In genomic region chr2:49676020-49676419, GRCm38 (mm10) we compare ENCODE assay signal across 25 mouse cellular contexts. TPM values are rescaled to one million over a fixed set of nuclear protein-coding genes. Genes with fewer than 3 reads are reported as not detected.
DNase-seq lines count a peak whose midpoint lies in the region; ATAC-seq and TF ChIP-seq lines count a peak whose summit lies in the region.
"Had no signal": no experiment of that assay in that cellular context is flagged by ENCODE, and none has a peak within 500 bp of the region (broad histone marks: within the 10 kb centered on the region; RNA-seq: fewer than 3 reads in every experiment).

No protein-coding gene starts in this region.

- 31% methylated on average over 12 of the region's 12 CpGs for WGBS in cerebellum, adult 2 months
- 87% methylated on average over 12 of the region's 12 CpGs for WGBS in intestine, embryonic 14.5 days
- 82% methylated on average over 12 of the region's 12 CpGs for WGBS in intestine, embryonic 15.5 days
- 70% methylated on average over 12 of the region's 12 CpGs for WGBS in midbrain, postnatal 0 days
- WGBS in midbrain, embryonic 13.5 days, result 85% methylated on average over 12 of the region's 12 CpGs

- peak; percentile 51 to 62 for DNase-seq in cerebellum, adult 2 months
- DNase-seq in cerebellum, adult 11 months, result no peak
- peak; percentile 28 for DNase-seq in intestine, embryonic 14.5 days (ENCODE audit: low spot score)
- no peak for DNase-seq in midbrain, postnatal 0 days (ENCODE audit: low spot score)
- DNase-seq in cerebellum, postnatal 36 days, result peak; percentile 49 to 51
- DNase-seq in adrenal gland, postnatal 25 days, result no peak
- DNase-seq: adrenal gland, postnatal 14 days; kidney, adult 11 months; kidney, postnatal 36 days; layer of hippocampus, postnatal 36 days; liver; lung, adult 2 months; lung, postnatal 10 days; retina, postnatal 1 day; right cerebral cortex, postnatal 14 days; thymus, postnatal 4 days had no signal

- no peak overlapping the region for H3K4me3 ChIP-seq in cerebellum, adult 2 months (replicated peaks; ENCODE audit: insufficient read depth, low read depth, low read length)
- H3K4me3 ChIP-seq in intestine, embryonic 14.5 days (ENCODE audit: low read depth, low read length), result no peak overlapping the region
- no peak overlapping the region for H3K4me3 ChIP-seq in intestine, embryonic 15.5 days (replicated peaks)
- H3K4me3 ChIP-seq in midbrain, postnatal 0 days (ENCODE audit: low read depth, low read length), result no peak overlapping the region
- no peak overlapping the region for H3K4me3 ChIP-seq in midbrain, embryonic 13.5 days (replicated peaks)
- H3K4me3 ChIP-seq: forebrain, embryonic 15.5 days; heart, embryonic 15.5 days; kidney, embryonic 15.5 days; myocyte had no signal

- no peak overlapping the region for H3K4me2 ChIP-seq in intestine, embryonic 14.5 days (ENCODE audit: low read length)
- no peak overlapping the region for H3K4me2 ChIP-seq in intestine, embryonic 15.5 days (replicated peaks)
- H3K4me2 ChIP-seq in midbrain, postnatal 0 days (ENCODE audit: low read depth, low read length, poor library complexity, severe bottlenecking), result no peak overlapping the region
- no peak overlapping the region for H3K4me2 ChIP-seq in midbrain, embryonic 13.5 days (replicated peaks)
- H3K4me2 ChIP-seq: forebrain, embryonic 15.5 days; heart, embryonic 15.5 days; kidney, embryonic 15.5 days had no signal

- H3K27me3 ChIP-seq in cerebellum, adult 2 months (ENCODE audit: control insufficient read depth, insufficient read depth, low read length), result no peaks in the 10 kb centered on the region
- no peaks in the 10 kb centered on the region for H3K27me3 ChIP-seq in intestine, embryonic 14.5 days (replicated peaks; ENCODE audit: control insufficient read depth, insufficient read depth, low read length)
- no peaks in the 10 kb centered on the region for H3K27me3 ChIP-seq in intestine, embryonic 15.5 days (replicated peaks)
- H3K27me3 ChIP-seq in midbrain, postnatal 0 days (ENCODE audit: insufficient read depth, low read length), result no peaks in the 10 kb centered on the region
- no peaks in the 10 kb centered on the region for H3K27me3 ChIP-seq in midbrain, embryonic 13.5 days
- H3K27me3 ChIP-seq: forebrain, embryonic 15.5 days; heart, embryonic 15.5 days; kidney, embryonic 15.5 days had no signal

- peaks cover 63% of the 10 kb centered on the region for H3K4me1 ChIP-seq in cerebellum, adult 2 months (ENCODE audit: control insufficient read depth, insufficient read depth, low read length)
- H3K4me1 ChIP-seq in intestine, embryonic 14.5 days (replicated peaks; ENCODE audit: control insufficient read depth, insufficient read depth, low read length), result no peaks in the 10 kb centered on the region
- no peaks in the 10 kb centered on the region for H3K4me1 ChIP-seq in intestine, embryonic 15.5 days (replicated peaks)
- H3K4me1 ChIP-seq in midbrain, postnatal 0 days (ENCODE audit: insufficient read depth, low read length), result peaks cover 11% of the 10 kb centered on the region; the same call in 1 of the 2 replicates
- peaks cover 89% of the 10 kb centered on the region for H3K4me1 ChIP-seq in midbrain, embryonic 13.5 days (replicated peaks)
- H3K4me1 ChIP-seq: heart, embryonic 15.5 days had no signal

- no peaks in the 10 kb centered on the region for H3K9me3 ChIP-seq in intestine, embryonic 14.5 days (ENCODE audit: control insufficient read depth, low read length)
- no peaks in the 10 kb centered on the region for H3K9me3 ChIP-seq in intestine, embryonic 15.5 days
- H3K9me3 ChIP-seq in midbrain, postnatal 0 days (ENCODE audit: low read length), result no peaks in the 10 kb centered on the region
- H3K9me3 ChIP-seq in midbrain, embryonic 13.5 days, result no peaks in the 10 kb centered on the region
- H3K9me3 ChIP-seq: forebrain, embryonic 15.5 days; heart, embryonic 15.5 days; kidney, embryonic 15.5 days had no signal

- H3K36me3 ChIP-seq in intestine, embryonic 14.5 days (ENCODE audit: control insufficient read depth, insufficient read depth, low read length), result no peaks in the 10 kb centered on the region
- H3K36me3 ChIP-seq in intestine, embryonic 15.5 days, result no peaks in the 10 kb centered on the region
- no peaks in the 10 kb centered on the region for H3K36me3 ChIP-seq in midbrain, postnatal 0 days (ENCODE audit: insufficient read depth, low read length)
- peaks cover 9% of the 10 kb centered on the region for H3K36me3 ChIP-seq in midbrain, embryonic 13.5 days
- H3K36me3 ChIP-seq: heart, embryonic 15.5 days; kidney, embryonic 15.5 days had no signal

- no peak for ATAC-seq in intestine, embryonic 14.5 days (replicated peaks; ENCODE audit: low FRiP score, low TSS enrichment, low read depth)
- no peak for ATAC-seq in intestine, embryonic 15.5 days
- no peak for ATAC-seq in midbrain, postnatal 0 days (ENCODE audit: low FRiP score)
- no peak for ATAC-seq in midbrain, embryonic 13.5 days
- ATAC-seq: forebrain, embryonic 15.5 days; midbrain, embryonic 16.5 days had no signal

- TF ChIP-seq POLR2A in cerebellum, adult 2 months (IDR thresholded peaks at IDR 0.05; ENCODE audit: borderline replicate concordance, insufficient read depth, low read length), result no peak

- H3K27ac ChIP-seq in cerebellum, adult 2 months (ENCODE audit: insufficient read depth, low read length), result no peak overlapping the region
- H3K27ac ChIP-seq in intestine, embryonic 14.5 days (ENCODE audit: low read depth), result no peak overlapping the region
- H3K27ac ChIP-seq in intestine, embryonic 15.5 days, result no peak overlapping the region
- H3K27ac ChIP-seq in midbrain, postnatal 0 days (ENCODE audit: low read depth, low read length), result no peak overlapping the region
- no peak overlapping the region for H3K27ac ChIP-seq in midbrain, embryonic 13.5 days
- H3K27ac ChIP-seq: forebrain, embryonic 15.5 days; heart, embryonic 15.5 days; kidney, embryonic 15.5 days; liver, embryonic 14.5 days; macrophage had no signal

- peak; percentile 42; the same call in 1 of the 2 replicates for TF ChIP-seq CTCF in cerebellum, adult 2 months (IDR thresholded peaks at IDR 0.05; ENCODE audit: borderline replicate concordance, insufficient read depth, low read depth, low read length)
- 0 out of 2 replicates have a peak, but pooled peaks have one; percentile 5 for TF ChIP-seq CTCF in midbrain, postnatal 0 days (IDR thresholded peaks at IDR 0.05)

- no peak overlapping the region for H3K9ac ChIP-seq in intestine, embryonic 14.5 days (ENCODE audit: low read length)
- H3K9ac ChIP-seq in intestine, embryonic 15.5 days, result no peak overlapping the region
- H3K9ac ChIP-seq in midbrain, postnatal 0 days (replicated peaks; ENCODE audit: low read length, poor library complexity, severe bottlenecking), result no peak overlapping the region
- no peak overlapping the region for H3K9ac ChIP-seq in midbrain, embryonic 13.5 days (replicated peaks)
- H3K9ac ChIP-seq: forebrain, embryonic 15.5 days; heart, embryonic 15.5 days; kidney, embryonic 15.5 days; liver, embryonic 14.5 days had no signal

RNA-seq across cellular contexts. Expression of gene Kif5c, which starts 56.9 kb away (rescaled TPM):
- polyA plus RNA-seq in cerebellum, adult 2 months (2012; rRNA removed), result 257 and 291 TPM in 2 replicates
- polyA plus RNA-seq in intestine, embryonic 14.5 days (2014; fragmentation: Nextera tagmentation; extraction: Ambion mirVana), result 11.3 and 11.9 TPM in 2 replicates
- 6.6 and 8.2 TPM in 2 replicates for polyA plus RNA-seq in intestine, embryonic 15.5 days (2015; fragmentation: Nextera tagmentation; extraction: Ambion mirVana)
- total RNA-seq in midbrain, postnatal 0 days (2014; rRNA removed), result 328 and 412 TPM in 2 replicates
- 159 and 170 TPM in 2 replicates for polyA plus RNA-seq in midbrain, postnatal 0 days (2015; fragmentation: Nextera tagmentation; extraction: Ambion mirVana)
- 180 and 183 TPM in 2 replicates for polyA plus RNA-seq in midbrain, embryonic 13.5 days (2015; fragmentation: Nextera tagmentation; extraction: Ambion mirVana)
- total RNA-seq in adrenal gland, postnatal 25 days (2021), result 5.5 and 8.1 TPM in 2 replicates

Comparison
In these comparisons a context has a peak if more than half of its experiments do, and no peak if none do; other contexts are left out.
1. DNase-seq: peak in cerebellum, adult 2 months (2 of 2), intestine, embryonic 14.5 days (single experiment) and cerebellum, postnatal 36 days (2 of 2); none in cerebellum, adult 11 months (single experiment), midbrain, postnatal 0 days (single experiment) and adrenal gland, postnatal 25 days (single experiment).
2. RNA of gene Kif5c, which starts 56.9 kb away (polyA plus RNA-seq): 257 to 291 TPM in cerebellum, adult 2 months, 180 to 183 TPM in midbrain, embryonic 13.5 days and 159 to 170 TPM in midbrain, postnatal 0 days; 11.3 to 11.9 TPM in intestine, embryonic 14.5 days and 6.6 to 8.2 TPM in intestine, embryonic 15.5 days; every median in the first group is over 10 times any median in the second.